Mouse (Mus musculus) G1E (cell line): Measurements from ENCODE around the gene Asah2.

Experiments used
- CTCF ChIP-seq: IDR thresholded peaks from 2 replicates; pipeline ENCODE4 v1.5.1; 2012; ENCODE audit warnings: low read depth, low read length, inconsistent platforms, mixed read lengths
- GATA1 ChIP-seq: IDR thresholded peaks from 2 replicates; pipeline ENCODE4 v1.6.1; 2012; ENCODE audit warnings: borderline replicate concordance, low read length, inconsistent platforms, mixed read lengths

- TF ChIP-seq CTCF (no peak), GATA1 (no peak)
Measured at GRCm38 (mm10) chr19:32092358-32092757, 15.7 kb downstream of the Asah2 start.
